Mouse (Mus musculus) kidney, adult 11 months (tissue): ENCODE results near the gene Ctnna2.

Experiments used
- DNase-seq: peaks from one replicate; pipeline ENCODE4 v3.0.0; 2022

Ctnna2 gene

DNA sequence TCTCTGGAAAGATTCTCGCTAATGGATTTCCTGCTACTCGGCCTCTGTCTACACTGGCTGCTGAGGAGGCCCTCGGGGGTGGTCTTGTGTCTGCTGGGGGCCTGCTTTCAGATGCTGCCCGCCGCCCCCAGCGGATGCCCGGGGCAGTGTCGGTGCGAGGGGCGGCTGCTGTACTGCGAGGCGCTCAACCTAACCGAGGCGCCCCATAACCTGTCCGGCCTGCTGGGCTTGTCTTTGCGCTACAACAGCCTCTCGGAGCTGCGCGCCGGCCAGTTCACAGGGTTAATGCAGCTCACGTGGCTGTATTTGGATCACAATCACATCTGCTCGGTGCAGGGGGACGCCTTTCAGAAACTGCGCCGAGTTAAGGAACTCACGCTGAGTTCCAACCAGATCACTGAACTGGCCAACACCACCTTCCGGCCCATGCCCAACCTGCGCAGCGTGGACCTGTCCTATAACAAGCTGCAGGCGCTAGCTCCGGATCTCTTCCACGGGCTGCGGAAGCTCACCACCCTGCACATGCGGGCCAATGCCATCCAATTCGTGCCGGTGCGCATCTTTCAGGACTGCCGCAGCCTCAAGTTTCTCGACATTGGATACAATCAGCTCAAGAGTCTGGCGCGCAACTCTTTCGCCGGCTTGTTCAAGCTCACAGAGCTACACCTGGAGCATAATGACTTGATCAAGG is 735.8 kb downstream of the Ctnna2 start:
- DNase-seq = no peak

DNA sequence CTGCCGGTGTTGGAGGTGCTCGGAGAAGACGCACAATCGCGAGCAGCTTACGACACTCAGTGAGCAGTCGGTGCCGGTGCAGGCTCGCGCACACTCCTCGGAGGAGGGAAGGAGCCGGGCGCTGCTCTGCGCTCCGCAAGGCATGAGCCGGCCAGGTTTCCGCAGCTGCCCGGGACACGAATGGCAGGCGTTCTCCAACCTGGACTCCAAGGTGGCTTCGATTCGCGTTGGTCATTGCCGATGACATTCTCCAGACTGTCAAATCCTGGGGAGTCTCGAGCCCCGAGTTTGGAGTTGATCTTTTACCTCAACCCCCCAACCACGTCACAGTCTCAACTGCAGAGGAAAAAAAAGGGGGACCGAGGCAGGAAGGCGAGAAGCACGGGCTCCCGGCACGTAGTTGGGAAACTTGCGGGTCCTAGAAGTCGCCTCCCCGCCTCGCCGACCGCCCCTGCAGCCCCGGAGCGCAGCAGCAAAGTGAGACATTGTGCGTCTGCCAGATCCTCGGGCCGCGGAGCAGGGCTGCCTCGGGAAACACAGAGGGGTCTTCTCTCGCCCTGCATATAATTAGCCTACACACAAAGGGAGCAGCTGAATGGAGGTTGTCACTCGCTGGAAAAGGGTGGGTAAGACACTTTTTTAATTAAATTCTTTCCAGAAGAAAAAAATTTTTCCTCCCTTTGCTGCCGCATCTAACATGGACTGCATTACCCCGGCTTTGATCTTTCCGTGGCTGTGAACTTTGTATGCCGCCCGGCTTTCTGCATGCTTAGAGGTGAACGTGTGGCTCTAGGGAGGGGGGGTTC is 736.7 kb downstream of the Ctnna2 start, which contains the start of gene Lrrtm1:
Gene Lrrtm1, plus strand, starts transcription at position 89 of the 806 bp plus-strand sequence.
- DNase-seq = no peak

DNA sequence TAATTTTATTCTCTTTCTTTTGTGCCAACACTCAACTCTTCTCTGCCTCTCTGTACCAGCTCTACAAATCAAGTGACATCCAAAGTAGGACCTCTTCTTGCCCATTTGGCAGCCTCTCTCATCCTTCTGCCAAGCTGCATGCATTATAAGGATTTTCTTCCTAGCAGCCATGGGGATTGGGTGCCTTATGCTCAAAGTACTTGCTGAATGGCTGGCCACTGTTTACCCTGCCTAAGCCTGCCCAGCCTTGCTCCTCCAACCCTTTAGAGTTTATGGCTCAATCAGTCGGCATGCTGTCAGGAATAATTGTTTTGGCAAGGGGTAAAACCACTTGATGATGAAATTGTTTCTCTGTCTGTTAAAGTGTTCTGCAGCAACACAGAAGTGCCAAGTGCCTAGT is 739.1 kb downstream of the Ctnna2 start:
- DNase-seq = no peak

DNA sequence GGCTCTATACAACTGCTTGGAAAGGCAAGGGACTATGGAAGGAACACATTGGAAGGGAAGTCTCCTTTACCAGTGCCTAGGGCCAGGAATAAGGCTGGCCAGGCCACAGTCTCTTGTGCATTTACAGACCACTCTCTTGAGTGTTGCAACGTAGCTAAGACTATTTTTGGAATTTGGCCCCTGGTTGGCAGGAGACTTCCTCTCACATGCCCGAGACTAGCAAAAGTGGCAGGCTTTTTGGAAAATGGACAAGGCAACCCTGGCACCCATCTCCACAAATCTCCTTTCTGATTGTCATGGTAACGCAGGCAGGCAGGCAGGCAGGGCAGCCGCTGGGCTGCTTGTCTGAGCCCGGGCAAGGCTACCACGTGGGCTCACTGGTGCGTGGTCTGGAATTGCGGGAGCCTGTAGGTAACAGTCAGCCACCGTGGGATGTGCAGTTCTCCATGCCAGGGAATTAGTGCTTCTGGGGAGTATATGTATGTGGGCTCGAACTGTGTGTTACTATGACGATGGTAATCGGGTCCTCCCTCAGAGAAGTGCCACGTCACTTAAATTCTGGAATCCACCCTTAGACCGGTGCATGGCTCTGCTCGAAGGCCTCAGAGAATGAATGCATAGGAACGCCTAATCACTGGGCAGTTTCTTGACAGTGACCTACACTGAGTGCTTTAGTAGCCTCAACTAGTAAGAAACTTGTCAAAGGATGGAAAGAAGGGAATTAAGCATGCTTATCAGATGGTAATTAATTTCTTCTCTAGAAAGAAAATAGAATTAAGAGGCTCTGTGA is 756.5 kb downstream of the Ctnna2 start:
- DNase-seq = no peak

DNA sequence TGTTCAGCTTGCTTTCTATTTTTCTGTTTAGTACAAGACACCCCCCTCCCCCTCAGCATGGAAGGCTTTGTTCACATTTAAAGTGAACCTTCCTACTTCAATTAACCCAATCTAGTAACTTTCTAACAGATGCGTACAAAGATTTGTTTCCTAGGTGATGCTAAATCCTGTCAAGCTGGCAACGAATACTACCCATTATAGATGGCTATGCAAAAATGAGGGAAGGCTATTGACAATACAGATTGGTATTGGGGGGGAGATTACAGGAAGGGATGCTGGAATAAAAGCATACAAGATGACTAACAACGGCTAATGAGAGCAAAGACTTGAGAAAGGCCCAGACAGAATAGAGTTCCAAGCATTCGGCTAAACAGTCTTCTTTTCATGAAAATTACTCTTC is 758.7 kb downstream of the Ctnna2 start:
- no peak for DNase-seq

DNA sequence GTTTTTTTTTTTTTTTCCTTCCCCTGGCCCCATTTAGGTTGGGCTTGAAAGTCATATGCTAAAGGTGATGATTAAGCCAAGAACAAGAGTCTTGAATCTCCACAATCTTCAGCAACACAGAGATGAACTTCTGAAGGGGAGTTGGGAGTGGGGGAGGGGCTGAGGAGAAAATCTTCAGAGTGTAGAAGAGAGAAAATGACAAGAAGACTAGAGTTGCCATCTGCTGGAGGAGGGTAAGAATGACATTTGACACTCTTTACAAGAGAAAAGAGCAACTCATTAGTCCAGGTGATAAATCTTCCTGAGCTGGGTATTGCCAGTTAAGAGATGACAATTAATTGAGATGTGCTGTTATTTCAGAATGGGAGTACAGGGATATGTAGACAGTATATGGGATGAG is 760.6 kb downstream of the Ctnna2 start:
- DNase-seq = no peak

DNA sequence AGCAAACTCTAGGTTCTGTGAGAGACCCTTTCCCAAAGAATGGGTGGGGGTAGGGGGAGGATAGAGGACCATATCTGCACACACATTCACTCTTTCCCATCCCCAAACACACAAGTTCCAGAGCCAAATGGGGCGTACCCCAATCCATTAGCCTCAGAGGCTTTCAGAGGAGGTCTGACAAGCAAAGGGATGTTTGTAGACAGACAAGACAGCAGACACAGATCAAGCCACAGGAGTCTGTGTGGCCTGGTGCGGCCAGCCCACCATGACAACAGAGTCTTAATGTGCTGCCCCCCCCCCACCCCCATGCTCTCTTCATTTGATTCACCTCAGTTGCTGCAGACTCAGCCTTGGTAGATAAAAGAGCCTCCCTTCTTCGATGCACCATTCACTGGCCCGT is 764.2 kb downstream of the Ctnna2 start:
- no peak for DNase-seq

DNA sequence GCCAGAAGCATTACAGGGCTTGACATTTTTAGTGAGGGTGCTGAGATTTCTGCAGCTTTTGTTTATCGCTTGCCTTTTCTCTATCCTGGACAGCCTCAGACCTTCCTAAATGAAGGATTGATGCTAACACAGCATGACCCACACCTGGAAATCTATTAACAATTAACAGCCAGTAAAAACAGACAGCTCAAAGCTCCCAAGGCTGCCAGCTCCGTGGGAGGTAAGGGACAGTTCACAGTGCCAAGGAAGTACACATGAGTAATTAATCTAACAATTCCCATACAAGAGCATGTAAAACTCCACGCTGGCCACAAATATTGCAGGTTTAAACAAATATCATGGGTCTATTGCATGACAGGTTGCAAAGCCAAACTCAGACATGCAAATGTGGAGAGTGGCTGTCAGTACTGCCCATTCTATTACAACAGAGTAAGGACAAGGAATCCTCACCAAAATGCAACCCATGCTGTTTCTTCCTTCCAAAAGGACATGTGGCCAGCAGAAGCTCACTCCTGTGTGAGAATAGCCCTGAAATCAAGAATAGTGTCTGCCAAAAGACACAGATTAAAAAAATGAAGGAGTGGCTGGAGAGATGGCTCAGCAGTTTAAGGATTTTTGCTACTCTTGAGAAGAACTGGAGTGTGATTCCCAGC is 765.6 kb downstream of the Ctnna2 start:
- DNase-seq = peak; percentile 60

DNA sequence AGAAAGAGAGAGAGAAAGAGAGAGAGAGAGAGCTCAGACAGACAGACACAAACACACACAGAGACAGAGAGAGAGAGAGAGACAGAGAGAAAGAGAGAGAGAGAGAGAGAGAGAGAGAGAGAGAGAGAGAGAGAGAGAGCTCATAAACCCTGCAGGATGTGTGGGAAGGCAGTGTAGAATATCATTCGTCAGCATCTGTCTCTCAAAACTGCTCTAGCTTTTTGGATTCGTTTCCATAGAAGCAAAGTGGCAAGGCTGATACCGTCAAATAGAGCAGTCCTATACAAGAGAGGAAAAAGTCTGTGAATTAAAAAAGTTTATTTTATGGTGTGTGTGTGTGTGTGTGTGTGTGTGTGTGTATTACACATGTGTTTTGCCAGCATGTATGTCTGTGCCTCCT is 769.6 kb downstream of the Ctnna2 start:
- no peak for DNase-seq

DNA sequence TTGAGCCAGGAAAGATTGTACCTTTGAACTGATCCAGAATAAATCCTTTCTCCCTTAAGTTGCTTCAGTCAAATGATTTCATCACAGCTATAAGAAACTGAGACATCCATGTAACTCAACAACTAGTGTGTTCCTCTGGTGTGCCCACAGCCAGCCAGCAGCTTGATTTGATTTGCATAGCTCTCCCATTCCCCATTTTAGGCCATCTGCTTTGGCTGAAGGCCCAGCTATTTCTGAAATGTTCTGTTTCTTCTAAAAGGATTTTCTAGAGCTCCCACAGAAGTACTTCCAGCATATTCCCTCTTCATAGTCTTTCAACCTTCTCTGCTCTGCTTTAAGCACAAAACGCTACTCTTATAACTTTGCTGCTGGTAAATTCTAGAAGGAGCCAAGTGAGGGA is 770.3 kb downstream of the Ctnna2 start:
- no peak for DNase-seq

DNA sequence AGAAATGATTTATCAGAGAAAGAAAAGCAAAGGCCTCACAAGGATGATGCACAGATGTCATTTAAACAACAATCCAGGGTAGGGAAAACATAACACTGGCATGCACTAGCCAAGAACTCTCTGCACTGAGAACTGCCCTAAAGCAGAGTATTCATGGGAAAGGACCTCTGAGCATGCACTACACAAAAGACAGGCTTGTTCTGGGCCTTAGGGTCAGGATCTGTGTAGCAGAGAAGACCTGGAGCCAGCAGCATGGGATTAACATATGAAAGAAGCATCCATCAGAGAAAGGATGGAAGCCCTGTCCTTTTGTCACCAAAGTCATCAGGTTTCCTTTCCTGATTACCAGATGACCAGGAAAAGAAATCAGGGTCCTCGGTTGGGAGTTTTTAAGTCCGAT is 780.1 kb downstream of the Ctnna2 start:
- no peak for DNase-seq

DNA sequence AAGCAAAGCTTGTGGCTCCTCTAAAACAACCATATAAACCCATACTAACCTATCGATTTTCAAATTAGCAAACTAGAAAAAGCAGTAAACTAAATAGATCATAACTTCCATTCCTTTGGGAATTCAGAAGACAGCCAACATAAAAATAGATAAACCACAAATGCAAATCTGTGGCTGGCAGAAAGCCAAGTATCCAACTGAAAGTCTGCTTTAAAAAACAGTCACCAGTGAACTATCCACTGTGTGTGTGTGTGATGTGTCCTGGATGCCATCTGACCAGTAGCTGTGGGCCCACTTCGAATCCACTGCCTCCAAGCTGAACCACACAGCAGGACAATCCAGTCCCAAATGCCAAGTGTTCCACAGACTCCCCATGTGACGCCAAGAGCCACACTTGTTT is 782.8 kb downstream of the Ctnna2 start:
- DNase-seq = no peak

DNA sequence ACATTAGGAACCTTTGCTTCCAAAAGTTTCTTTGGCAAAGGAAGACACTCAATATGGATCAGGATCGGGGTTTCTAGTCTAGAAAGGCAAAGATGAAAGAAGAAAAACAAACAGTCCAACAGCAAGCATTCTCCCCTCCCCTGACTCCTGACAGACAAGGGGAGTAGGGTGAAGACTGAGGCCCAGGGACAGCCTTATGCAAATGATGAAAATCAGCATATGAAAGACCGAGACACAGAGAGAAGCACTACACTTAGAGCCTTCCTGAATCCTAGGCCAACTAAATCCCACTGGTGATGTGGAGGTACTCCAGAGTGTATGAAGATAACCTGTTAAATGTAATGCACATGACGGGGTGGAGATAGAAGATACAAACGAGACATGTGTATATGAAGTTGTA is 787.9 kb downstream of the Ctnna2 start:
- no peak for DNase-seq

DNA sequence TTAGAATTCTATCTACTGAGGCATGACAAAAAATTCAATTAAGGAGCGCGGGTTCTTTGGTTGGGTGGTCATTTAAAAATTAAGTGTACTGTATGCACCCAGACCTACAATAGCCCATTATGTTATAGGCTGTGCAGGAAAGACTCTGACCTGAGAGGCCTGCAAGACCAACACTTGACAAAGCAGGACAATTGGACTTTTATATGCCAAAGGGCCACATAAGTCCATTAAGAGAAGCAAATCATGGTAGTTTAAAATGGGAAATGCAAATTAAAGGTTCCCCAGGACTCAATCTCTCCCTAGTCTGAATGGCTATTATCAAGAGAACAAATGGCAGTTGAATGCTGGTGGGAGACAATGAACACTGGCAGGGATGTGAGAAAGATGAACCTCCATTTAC is 790.9 kb downstream of the Ctnna2 start:
- no peak for DNase-seq

DNA sequence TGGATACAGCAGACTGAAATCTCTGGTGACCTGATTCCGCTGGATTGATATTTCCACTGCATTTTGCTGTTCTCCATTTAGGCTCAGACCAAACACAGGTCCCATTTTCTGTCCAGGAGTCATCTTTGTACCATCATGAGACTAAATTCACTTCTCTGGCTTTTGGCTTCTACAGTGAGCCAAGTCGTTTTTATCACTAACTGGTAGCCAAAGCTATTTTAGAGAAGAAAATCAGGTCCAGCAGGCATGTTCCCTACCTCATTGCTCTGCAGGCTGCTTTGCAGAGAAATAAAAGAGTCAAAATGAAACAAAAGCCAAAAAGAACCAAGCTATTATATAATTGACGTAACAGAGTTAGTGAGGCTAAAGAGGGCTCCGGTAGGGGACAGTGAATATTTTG is 793.7 kb downstream of the Ctnna2 start:
- DNase-seq = no peak

DNA sequence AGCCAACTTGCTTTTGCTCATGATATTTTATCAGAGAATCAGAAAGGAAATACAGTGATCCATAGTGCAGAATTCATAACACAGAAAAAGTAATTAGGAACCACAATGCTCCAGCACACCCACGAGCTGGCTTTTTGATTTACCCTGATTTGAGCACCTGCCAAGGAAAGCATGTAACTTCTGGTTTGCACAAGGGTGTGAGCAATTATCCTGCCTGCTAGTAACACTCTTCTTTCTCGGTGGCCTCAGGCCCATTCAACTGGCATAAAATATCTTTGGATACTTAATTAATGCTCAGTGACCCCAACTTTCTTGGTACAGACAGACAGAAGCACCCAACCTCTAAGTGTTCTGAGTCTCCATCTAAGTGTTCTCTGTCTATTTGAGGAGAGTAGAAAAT is 794.6 kb downstream of the Ctnna2 start:
- DNase-seq = no peak

DNA sequence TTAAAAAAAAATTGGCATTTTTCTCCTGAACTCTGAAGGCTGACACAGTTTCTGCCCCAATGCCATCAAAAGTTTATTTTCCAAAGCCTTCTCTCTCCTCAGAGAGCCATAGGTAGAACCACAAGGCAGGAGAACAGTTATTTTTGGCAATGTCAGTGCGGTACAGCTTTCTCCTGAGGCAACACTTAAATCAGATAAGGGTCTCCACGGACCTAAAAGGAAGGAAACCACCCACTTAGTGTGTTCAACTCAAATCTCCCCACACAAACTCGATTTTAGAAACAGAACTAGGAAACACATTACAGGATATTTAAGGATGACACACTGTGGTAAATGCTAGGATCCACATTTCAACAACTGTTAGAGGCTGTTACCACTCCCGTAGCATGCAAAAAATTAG is 803.7 kb downstream of the Ctnna2 start:
- DNase-seq = no peak

DNA sequence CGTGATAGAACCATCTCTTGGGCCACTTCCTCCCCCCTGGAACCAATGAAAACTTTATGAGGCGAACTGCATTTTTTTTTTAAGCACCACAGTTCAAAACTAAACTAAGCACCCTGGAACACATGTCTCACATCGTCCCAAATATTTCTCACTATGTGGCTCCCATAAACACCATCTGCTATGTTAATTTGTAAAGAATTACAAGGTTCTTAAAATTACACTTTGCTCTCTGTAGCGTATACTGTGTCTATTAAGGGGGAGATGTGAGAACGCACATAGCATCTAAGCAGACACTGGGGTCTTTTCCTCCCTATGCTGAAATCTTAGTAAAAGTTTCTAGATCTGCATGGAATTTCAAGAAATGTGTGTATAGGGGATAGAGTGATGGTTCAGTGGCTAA is 822.5 kb downstream of the Ctnna2 start:
- no peak for DNase-seq

DNA sequence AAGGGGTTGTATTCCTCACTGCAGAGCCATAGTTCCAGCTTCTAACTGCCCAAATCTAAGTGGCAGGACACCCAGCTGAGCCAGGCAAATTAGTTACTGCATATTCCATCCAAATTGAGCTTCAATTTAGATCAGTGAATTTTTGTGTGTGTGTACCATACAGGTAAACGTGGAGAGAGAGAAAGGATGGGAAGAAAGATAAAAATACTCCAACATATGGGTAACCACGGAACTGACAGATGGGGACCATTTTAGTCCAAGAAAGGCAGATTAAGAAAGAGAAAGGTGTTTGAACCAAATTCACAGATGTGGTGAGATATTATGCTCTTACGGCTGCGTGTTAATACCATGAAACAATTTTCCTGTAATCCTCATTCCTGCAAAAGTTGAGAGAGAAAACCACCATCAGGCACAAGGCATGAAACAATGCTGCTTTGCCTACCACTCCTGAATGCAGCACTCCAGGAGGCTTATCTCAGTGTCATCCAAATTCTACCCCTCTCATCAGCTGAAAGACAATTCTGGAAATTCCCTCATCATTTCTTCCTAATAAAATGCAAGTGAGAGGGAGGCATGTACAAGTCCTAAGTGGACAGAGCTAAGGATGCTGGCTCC is 840.1 kb downstream of the Ctnna2 start:
- no peak for DNase-seq

DNA sequence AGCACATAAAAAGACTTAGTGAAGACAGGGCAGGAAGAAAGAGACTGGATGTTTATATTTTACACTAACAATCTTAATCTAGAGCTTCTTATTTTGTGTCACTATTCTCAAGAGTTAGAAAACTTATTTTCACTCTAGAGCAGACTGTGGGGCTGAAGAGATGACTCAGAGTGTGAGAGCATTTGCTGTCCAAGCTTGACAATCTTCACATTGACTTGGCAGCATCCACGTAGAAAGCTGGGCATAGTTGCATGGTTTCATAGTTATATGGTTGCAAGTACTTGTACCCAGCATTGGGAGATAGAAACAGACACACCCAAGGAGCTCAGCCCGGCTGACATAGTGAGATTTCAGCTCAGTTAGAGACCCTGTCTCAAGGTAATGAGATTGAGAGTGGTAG is 858.6 kb downstream of the Ctnna2 start:
- no peak for DNase-seq

DNA sequence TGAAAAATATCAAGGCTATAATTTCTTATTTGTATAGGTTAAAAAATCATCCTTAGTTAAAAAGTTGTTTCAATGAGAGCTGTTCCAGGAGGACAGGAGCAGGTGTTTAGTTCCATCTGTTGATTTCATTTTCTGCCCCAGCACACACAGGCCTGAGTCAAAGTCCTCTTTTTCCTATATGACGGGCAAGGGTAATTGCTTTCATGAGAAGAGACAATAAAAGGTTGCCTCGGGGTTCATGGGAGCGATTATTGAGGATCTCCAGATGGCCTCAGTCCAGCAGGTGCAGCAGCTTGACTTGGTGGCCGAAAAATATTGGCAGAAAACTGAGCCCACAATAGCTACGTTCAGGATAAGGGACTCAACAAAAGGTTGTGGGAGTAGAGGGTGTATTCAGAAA is 859.0 kb downstream of the Ctnna2 start:
- no peak for DNase-seq

DNA sequence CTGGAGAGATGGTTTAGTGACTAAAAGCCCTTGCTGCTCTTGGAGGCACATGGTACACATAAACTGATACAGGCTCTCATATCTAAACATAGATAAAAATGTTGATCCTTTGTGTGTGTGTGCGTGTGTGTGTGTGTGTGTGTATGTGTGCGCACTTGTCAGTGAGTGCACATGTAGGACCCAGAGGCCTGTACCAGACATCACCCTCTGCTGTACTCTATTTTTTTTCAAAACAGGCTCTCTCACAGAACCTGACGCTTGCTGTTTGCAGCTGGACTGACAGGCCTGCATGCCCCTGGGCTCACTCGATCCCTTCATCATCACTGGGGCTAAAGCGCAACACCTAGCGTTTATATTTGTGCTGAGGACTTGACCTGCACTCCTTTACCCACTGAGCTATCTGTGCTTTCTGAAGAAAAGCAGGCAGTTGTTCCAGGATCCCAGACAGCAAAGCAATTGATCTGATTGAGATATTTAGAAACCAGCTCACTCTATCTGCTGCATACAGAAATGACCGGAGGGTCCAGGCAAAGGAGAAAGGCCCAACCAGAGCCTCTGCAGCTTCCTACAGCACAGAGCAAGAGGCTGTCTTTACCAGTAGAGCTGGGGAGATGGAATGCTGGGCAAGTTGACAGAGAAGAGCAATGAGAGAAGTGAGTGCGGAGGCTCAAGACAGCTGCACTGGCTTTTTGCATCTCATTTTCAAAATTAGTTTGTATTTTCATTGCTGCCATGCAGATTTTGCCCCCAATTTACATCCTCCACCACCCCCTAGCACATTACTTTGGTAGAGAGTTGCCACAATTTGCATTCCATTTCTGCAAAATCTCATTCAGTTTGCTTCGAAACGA is 870.2 kb downstream of the Ctnna2 start:
- DNase-seq = no peak
